Mouse (Mus musculus) heart, adult 2 months (tissue): ENCODE data around the gene Krt1.

Source experiments
- CTCF ChIP-seq: fragments of 200-600 bp; IDR thresholded peaks from 2 replicates; pipeline ENCODE4 v1.8.1; 2022; ENCODE audit warnings: antibody characterized with exemption, mild to moderate bottlenecking, moderate library complexity
- POLR2A ChIP-seq: fragments of 200-500 bp; IDR thresholded peaks from 2 replicates; pipeline ENCODE4 v1.6.1; 2011; ENCODE audit warnings: mild to moderate bottlenecking, low read depth, low read length, control low read depth; ENCODE audit not compliant: insufficient read depth

DNA sequence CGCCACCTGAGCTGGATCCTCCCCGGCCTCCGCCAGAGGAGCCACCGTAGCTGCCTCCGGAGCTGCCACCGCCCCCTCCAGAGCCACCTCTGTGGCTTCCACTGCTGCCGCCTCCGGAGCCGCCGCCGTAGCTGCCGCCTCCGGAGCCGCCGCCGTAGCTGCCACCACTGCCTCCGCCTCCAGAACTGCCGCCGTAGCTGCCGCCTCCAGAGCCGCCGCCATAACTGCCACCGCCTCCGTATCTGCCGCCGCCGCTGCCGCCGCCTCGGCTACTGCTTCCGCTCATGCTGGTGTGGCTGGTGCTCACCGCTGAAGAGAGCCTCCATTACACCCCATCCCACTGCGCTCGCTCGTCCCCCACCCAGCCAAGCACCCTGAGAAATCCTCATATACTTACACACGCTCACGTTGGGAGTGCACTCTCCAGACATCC is 4.6 kb downstream of the Krt1 start:
- TF ChIP-seq CTCF (no peak), POLR2A (no peak)
